Mouse (Mus musculus): ENCODE results near the gene Pde4d. TPM values are rescaled to one million over a fixed set of nuclear protein-coding genes. Genes with fewer than 3 reads are reported as not detected.

Gene Pde4d
- total and polyA plus RNA-seq, 3 experiments, result 18.5 to 18.8 TPM; not detected in 1

GRCm38 (mm10) chr13:109317644-109318043 is 867.9 kb downstream of the Pde4d start:
- H3K9me3 ChIP-seq (replicated peaks; ENCODE audit: insufficient read depth, low read length), result no peaks in the 10 kb centered on the region
- H3K4me1 ChIP-seq (ENCODE audit: control insufficient read depth in 1 of 2, insufficient read depth in 2 of 2, low read length in 2 of 2), result no peaks in the 10 kb centered on the region
- no peak overlapping the region for H3K4me3 ChIP-seq (ENCODE audit: control insufficient read depth in 1 of 2, insufficient read depth in 1 of 2, low read depth in 2 of 2, low read length in 2 of 2)
- no peak overlapping the region for H3K9ac ChIP-seq (ENCODE audit: control insufficient read depth, low read depth, low read length, poor library complexity, severe bottlenecking)
- H3K79me2 ChIP-seq (ENCODE audit: control insufficient read depth, insufficient read depth, low read length, poor library complexity), result no peaks in the 10 kb centered on the region
- DNase-seq (ENCODE audit: low read depth, low spot score), result no peak
- peaks cover 0 to 6% of the 10 kb centered on the region in 2 experiments; a peak in 2 of 4 replicates for H3K27me3 ChIP-seq (ENCODE audit: control insufficient read depth in 1 of 2, insufficient read depth in 2 of 2, low read length in 2 of 2)
- no peaks in the 10 kb centered on the region for H3K36me3 ChIP-seq (ENCODE audit: control insufficient read depth in 1 of 2, insufficient read depth in 2 of 2, low read length in 2 of 2)
- no peak overlapping the region for H3K27ac ChIP-seq (ENCODE audit: control insufficient read depth, low read depth, low read length)
- TF ChIP-seq ELF1 (IDR thresholded peaks at IDR 0.05; ENCODE audit: low read depth, low read length), result no peak

- no peak overlapping the region for H3K27ac ChIP-seq (ENCODE audit: control insufficient read depth, low read depth, low read length)
- DNase-seq (ENCODE audit: low read depth, low spot score), result no peak
- H3K9me3 ChIP-seq (replicated peaks; ENCODE audit: insufficient read depth, low read length), result no peaks in the 10 kb centered on the region
- TF ChIP-seq RAD21 (IDR thresholded peaks at IDR 0.05; ENCODE audit: low read depth, low read length) (no peak), JUND (IDR thresholded peaks at IDR 0.05; ENCODE audit: low read depth, low read length) (no peak), MYB (IDR thresholded peaks at IDR 0.05; ENCODE audit: low read depth, low read length) (no peak), E2F4 (IDR thresholded peaks at IDR 0.05; ENCODE audit: borderline replicate concordance, low read depth, low read length) (no peak), RCOR1 (IDR thresholded peaks at IDR 0.05; ENCODE audit: low read depth, low read length) (no peak), NELFE (IDR thresholded peaks at IDR 0.05; ENCODE audit: low read depth, low read length) (no peak), MAFK (IDR thresholded peaks at IDR 0.05; ENCODE audit: borderline replicate concordance, low read depth, low read length) (no peak), USF2 (IDR thresholded peaks at IDR 0.05; ENCODE audit: borderline replicate concordance in 1 of 2, insufficient read depth in 1 of 2, low read depth in 1 of 2, low read length in 2 of 2) (no peak)
- no peaks in the 10 kb centered on the region for H3K36me3 ChIP-seq (ENCODE audit: control insufficient read depth in 1 of 2, insufficient read depth in 2 of 2, low read length in 2 of 2)
- peaks cover 0 to 6% of the 10 kb centered on the region in 2 experiments; a peak in 2 of 4 replicates for H3K27me3 ChIP-seq (ENCODE audit: control insufficient read depth in 1 of 2, insufficient read depth in 2 of 2, low read length in 2 of 2)
- H3K79me2 ChIP-seq (ENCODE audit: control insufficient read depth, insufficient read depth, low read length, poor library complexity), result no peaks in the 10 kb centered on the region
- no peaks in the 10 kb centered on the region for H3K4me1 ChIP-seq (ENCODE audit: control insufficient read depth in 1 of 2, insufficient read depth in 2 of 2, low read length in 2 of 2)
- no peak overlapping the region for H3K9ac ChIP-seq (ENCODE audit: control insufficient read depth, low read depth, low read length, poor library complexity, severe bottlenecking)
- H3K4me3 ChIP-seq (ENCODE audit: control insufficient read depth in 1 of 2, insufficient read depth in 1 of 2, low read depth in 2 of 2, low read length in 2 of 2), result no peak overlapping the region
Observed at GRCm38 (mm10) chr13:109318434-109318998, 868.8 kb downstream of the Pde4d start.

DNA sequence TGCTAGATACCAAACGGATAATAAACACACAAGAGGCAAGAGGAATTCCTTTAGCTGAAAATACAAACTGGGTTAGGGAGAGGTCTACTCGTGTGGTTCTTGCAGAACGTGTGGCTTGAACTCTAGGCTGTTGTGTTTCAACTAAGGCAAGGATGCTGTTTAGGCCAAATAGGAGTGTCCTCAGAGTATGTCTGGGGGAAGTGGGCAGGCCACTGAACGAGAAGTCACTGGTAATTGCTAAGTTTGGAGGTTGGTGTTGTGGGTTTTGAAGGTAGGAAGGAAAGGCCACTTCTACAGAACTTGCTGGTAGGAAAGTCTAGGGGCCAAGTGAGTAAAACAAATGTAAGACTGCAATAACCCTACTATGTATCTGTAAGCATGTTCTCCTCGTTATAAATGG is 876.3 kb downstream of the Pde4d start:
- Histone ChIP-seq H3K4me3 (ENCODE audit: control insufficient read depth in 1 of 2, insufficient read depth in 1 of 2, low read depth in 2 of 2, low read length in 2 of 2) (no peak overlapping the region), H3K36me3 (ENCODE audit: control insufficient read depth in 1 of 2, insufficient read depth in 2 of 2, low read length in 2 of 2) (no peaks in the 10 kb centered on the region), H3K9ac (ENCODE audit: control insufficient read depth, low read depth, low read length, poor library complexity, severe bottlenecking) (no peak overlapping the region), H3K27ac (ENCODE audit: control insufficient read depth, low read depth, low read length) (no peak overlapping the region), H3K27me3 (ENCODE audit: control insufficient read depth in 1 of 2, insufficient read depth in 2 of 2, low read length in 2 of 2) (peaks cover 0 to 2% of the 10 kb centered on the region in 2 experiments; a peak in 1 of 4 replicates), H3K9me3 (replicated peaks; ENCODE audit: insufficient read depth, low read length) (no peaks in the 10 kb centered on the region), H3K79me2 (ENCODE audit: control insufficient read depth, insufficient read depth, low read length, poor library complexity) (no peaks in the 10 kb centered on the region), H3K4me1 (ENCODE audit: control insufficient read depth in 1 of 2, insufficient read depth in 2 of 2, low read length in 2 of 2) (no peaks in the 10 kb centered on the region)
- no peak for DNase-seq (ENCODE audit: low read depth, low spot score)
- no peak for TF ChIP-seq UBTF (IDR thresholded peaks at IDR 0.05; ENCODE audit: borderline replicate concordance, insufficient read depth, low read depth, low read length)
- no peak for TF ChIP-seq MXI1 (IDR thresholded peaks at IDR 0.05; ENCODE audit: low read depth, low read length)
- TF ChIP-seq TCF12 (IDR thresholded peaks at IDR 0.05; ENCODE audit: low read depth, low read length), result no peak

All from MEL (cell line).